Mouse (Mus musculus): ENCODE data around the gene Apobec3. TPM values are rescaled to one million over a fixed set of nuclear protein-coding genes. Genes with fewer than 3 reads are reported as not detected.

Apobec3 gene
- polyA plus RNA-seq, 1 experiment from 2014 or later = 41.7 TPM

GRCm38 (mm10) chr15:79952504-79953231 is 61.2 kb downstream of the Apobec3 start:
- H3K9ac ChIP-seq = no peak overlapping the region
- H3K4me2 ChIP-seq = no peak overlapping the region
- DNase-seq (no peak), ATAC-seq (ENCODE audit: low read depth) (no peak)
- H3K27me3 ChIP-seq = peaks cover 23% of the 10 kb centered on the region; the same call in 1 of the 2 replicates
- no peaks in the 10 kb centered on the region for H3K9me3 ChIP-seq (replicated peaks)
- H3K4me3 ChIP-seq (replicated peaks) = no peak overlapping the region
- WGBS (ENCODE audit: insufficient replicate concordance) = 51% methylated on average over 11 of the region's 11 CpGs
- H3K36me3 ChIP-seq = no peaks in the 10 kb centered on the region
- H3K4me1 ChIP-seq (replicated peaks) = peaks cover 18% of the 10 kb centered on the region
- H3K27ac ChIP-seq = no peak overlapping the region; the same call in 1 of the 2 replicates

DNA sequence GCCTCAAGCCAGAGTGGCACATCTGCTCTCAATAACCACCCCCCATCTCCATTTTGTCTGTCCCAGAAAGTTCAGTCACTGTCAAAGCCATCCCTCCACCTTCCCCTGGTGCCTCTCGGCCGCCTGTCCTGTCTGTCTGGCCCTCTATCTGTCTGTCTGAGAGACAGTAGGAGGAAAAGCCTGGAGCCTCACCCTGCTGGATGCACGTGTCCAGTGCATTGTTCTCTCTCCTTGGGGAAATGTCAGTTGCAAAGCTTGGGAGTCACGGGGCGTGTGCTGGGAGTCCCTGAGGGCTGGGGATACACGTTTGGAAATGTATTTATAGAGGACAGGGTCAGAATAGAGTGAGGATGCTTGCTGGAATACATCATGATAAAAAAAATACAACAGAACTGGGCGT is 62.0 kb downstream of the Apobec3 start:
- no peak for ATAC-seq (ENCODE audit: low read depth)
- no peaks in the 10 kb centered on the region for H3K9me3 ChIP-seq (replicated peaks)
- WGBS (ENCODE audit: insufficient replicate concordance) = 63% methylated on average over 7 of the region's 7 CpGs
- DNase-seq = no peak
- no peaks in the 10 kb centered on the region for H3K36me3 ChIP-seq
- no peak overlapping the region for H3K9ac ChIP-seq
- H3K27me3 ChIP-seq = peaks cover 23% of the 10 kb centered on the region; the same call in 1 of the 2 replicates
- H3K4me2 ChIP-seq = no peak overlapping the region
- H3K4me1 ChIP-seq (replicated peaks) = peaks cover 18% of the 10 kb centered on the region
- H3K4me3 ChIP-seq (replicated peaks) = no peak overlapping the region
- H3K27ac ChIP-seq = no peak overlapping the region

GRCm38 (mm10) chr15:79956559-79956958 is 65.1 kb downstream of the Apobec3 start:
- no peaks in the 10 kb centered on the region for H3K36me3 ChIP-seq
- 0 out of 2 replicates have a peak, but pooled peaks cover 3% of the 10 kb centered on the region for H3K4me1 ChIP-seq (replicated peaks)
- ATAC-seq (ENCODE audit: low read depth) (no peak), DNase-seq (no peak)
- no peak overlapping the region for H3K4me2 ChIP-seq
- peaks cover 10% of the 10 kb centered on the region; the same call in 1 of the 2 replicates for H3K27me3 ChIP-seq
- H3K27ac ChIP-seq = no peak overlapping the region
- H3K4me3 ChIP-seq (replicated peaks) = no peak overlapping the region
- no peaks in the 10 kb centered on the region for H3K9me3 ChIP-seq (replicated peaks)
- 49% methylated on average over 8 of the region's 8 CpGs for WGBS (ENCODE audit: insufficient replicate concordance)
- no peak overlapping the region for H3K9ac ChIP-seq

GRCm38 (mm10) chr15:79958418-79958817 is 67.0 kb downstream of the Apobec3 start:
- ATAC-seq (ENCODE audit: low read depth) (no peak), DNase-seq (no peak)
- Histone ChIP-seq H3K9ac (no peak overlapping the region), H3K27me3 (no peaks in the 10 kb centered on the region), H3K4me2 (no peak overlapping the region), H3K4me1 (replicated peaks) (no peaks in the 10 kb centered on the region), H3K4me3 (replicated peaks) (no peak overlapping the region), H3K36me3 (no peaks in the 10 kb centered on the region), H3K9me3 (replicated peaks) (no peaks in the 10 kb centered on the region), H3K27ac (no peak overlapping the region)
- 17% methylated on average over 3 of the region's 3 CpGs for WGBS (ENCODE audit: insufficient replicate concordance)

DNA sequence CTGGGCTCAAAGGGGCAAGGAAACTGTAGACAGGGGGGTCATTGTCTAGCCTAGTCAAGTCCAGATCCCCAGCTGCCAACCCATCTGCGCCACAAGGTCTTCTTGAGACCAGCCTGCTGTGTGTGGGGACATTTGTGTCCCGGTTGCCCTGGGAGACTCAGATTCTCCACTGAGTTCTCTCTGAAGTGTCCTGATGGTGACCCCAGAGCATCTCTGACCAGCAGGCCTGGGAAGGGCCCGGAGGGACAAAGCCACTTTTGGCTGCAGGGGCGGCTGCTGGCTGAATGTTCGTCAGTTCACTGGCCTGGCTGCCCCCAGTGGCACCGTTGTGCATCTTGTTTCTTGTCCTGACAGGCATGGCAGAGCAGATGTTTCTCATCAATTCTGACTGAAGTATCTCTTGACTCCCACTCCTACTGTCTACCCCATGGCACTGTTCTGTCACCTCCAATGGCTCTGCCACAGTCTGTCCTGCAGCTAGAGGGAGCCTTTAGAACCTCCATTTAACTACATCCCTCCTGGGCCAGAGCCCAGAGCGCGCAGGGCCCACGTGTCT is 70.0 kb downstream of the Apobec3 start:
- H3K4me1 ChIP-seq (replicated peaks) = no peaks in the 10 kb centered on the region
- H3K4me3 ChIP-seq (replicated peaks) = no peak overlapping the region
- no peak for DNase-seq
- ATAC-seq (ENCODE audit: low read depth) = no peak
- WGBS (ENCODE audit: insufficient replicate concordance) = 68% methylated on average over 9 of the region's 9 CpGs
- H3K27me3 ChIP-seq = no peaks in the 10 kb centered on the region
- H3K9ac ChIP-seq = no peak overlapping the region
- no peak overlapping the region for H3K4me2 ChIP-seq
- no peaks in the 10 kb centered on the region for H3K9me3 ChIP-seq (replicated peaks)
- no peak overlapping the region for H3K27ac ChIP-seq
- no peaks in the 10 kb centered on the region for H3K36me3 ChIP-seq

DNA sequence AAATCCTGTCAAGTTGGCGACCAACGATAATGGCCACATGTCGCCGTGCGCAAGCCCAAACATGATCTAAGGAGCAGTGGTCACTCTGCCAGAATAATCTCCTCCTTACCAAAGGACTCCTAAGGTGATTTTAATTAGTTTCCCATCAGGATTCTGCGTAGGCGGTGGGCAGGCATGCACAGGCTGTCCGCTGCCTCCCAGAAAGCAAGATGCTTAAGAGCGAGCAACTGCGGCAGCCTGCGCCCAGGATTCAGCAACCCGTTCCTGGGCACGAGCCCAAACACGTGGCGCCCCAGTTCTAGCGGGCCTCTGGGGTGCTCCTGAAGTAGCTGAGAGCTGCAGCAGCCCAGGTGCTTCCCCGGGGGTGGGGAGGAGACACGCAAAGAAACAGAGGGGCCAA is 71.2 kb downstream of the Apobec3 start:
- no peak for DNase-seq
- 78% methylated on average over 18 of the region's 18 CpGs for WGBS (ENCODE audit: insufficient replicate concordance)

DNA sequence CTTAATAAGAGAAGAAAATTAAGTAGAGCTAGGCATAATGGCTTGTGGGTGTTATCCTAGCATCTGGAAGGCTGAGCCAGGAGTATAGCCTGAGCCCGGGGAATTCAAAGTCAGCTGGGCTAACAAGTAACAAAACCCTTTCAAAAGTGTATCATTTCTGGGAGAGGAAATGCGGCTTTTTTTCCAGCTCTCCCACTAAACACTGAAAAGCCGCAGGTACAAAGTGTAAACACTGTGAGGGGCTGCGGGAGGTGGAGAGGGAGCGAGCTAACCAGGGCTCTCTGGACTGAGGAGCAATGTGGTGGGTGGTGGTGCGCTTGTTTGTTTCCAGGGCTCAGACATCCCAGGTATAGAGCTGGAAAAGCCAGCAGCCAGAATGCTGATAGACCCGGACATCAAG is 72.9 kb downstream of the Apobec3 start:
- no peak overlapping the region for H3K27ac ChIP-seq

More for the DNA sequence above, 71.2 kb downstream of the Apobec3 start:
- Histone ChIP-seq H3K4me3 (replicated peaks) (no peak overlapping the region), H3K27me3 (no peaks in the 10 kb centered on the region), H3K4me1 (replicated peaks) (no peaks in the 10 kb centered on the region), H3K4me2 (no peak overlapping the region), H3K9me3 (replicated peaks) (no peaks in the 10 kb centered on the region), H3K36me3 (no peaks in the 10 kb centered on the region), H3K9ac (no peak overlapping the region), H3K27ac (no peak overlapping the region)
- ATAC-seq (ENCODE audit: low read depth) = no peak

More for the DNA sequence above, 72.9 kb downstream of the Apobec3 start:
- Histone ChIP-seq H3K4me1 (replicated peaks) (no peaks in the 10 kb centered on the region), H3K9ac (no peak overlapping the region), H3K4me3 (replicated peaks) (no peak overlapping the region), H3K36me3 (no peaks in the 10 kb centered on the region), H3K9me3 (replicated peaks) (no peaks in the 10 kb centered on the region), H3K27me3 (no peaks in the 10 kb centered on the region), H3K4me2 (no peak overlapping the region)
- DNase-seq (no peak), ATAC-seq (ENCODE audit: low read depth) (no peak)
- WGBS (ENCODE audit: insufficient replicate concordance) = 63% methylated on average over 7 of the region's 7 CpGs

Other genes starting within 250 kb of the Apobec3 start
- gene Fam227a, start 232.7 kb upstream of the Apobec3 start, polyA plus RNA-seq (2015; fragmentation: Nextera tagmentation; extraction: Ambion mirVana) = 0.12 and 0.39 TPM in 2 replicates
- gene Cby1, start 232.5 kb upstream of the Apobec3 start, polyA plus RNA-seq (2015; fragmentation: Nextera tagmentation; extraction: Ambion mirVana) = 18.6 and 19.3 TPM in 2 replicates
- gene Tomm22, start 220.8 kb upstream of the Apobec3 start, polyA plus RNA-seq (2015; fragmentation: Nextera tagmentation; extraction: Ambion mirVana) = 199 and 225 TPM in 2 replicates
- gene Josd1, start 203.7 kb upstream of the Apobec3 start, polyA plus RNA-seq (2015; fragmentation: Nextera tagmentation; extraction: Ambion mirVana) = 20.0 and 21.6 TPM in 2 replicates
- 32.6 and 36.9 TPM in 2 replicates for gene Gtpbp1, start 200.8 kb upstream of the Apobec3 start, polyA plus RNA-seq (2015; fragmentation: Nextera tagmentation; extraction: Ambion mirVana)
- gene Sun2, start 149.1 kb upstream of the Apobec3 start, polyA plus RNA-seq (2015; fragmentation: Nextera tagmentation; extraction: Ambion mirVana) = 1.3 and 1.5 TPM in 2 replicates
- 9.1 and 10.5 TPM in 2 replicates for gene Dnal4, start 113.8 kb upstream of the Apobec3 start, polyA plus RNA-seq (2015; fragmentation: Nextera tagmentation; extraction: Ambion mirVana)
- gene Nptxr, start 86.9 kb upstream of the Apobec3 start, polyA plus RNA-seq (2015; fragmentation: Nextera tagmentation; extraction: Ambion mirVana) = 0.12 and 0.13 TPM in 2 replicates
- gene Npcd, start 57.4 kb upstream of the Apobec3 start, polyA plus RNA-seq (2015; fragmentation: Nextera tagmentation; extraction: Ambion mirVana) = not detected in 2 replicates
- gene Cbx6, start 57.0 kb upstream of the Apobec3 start, polyA plus RNA-seq (2015; fragmentation: Nextera tagmentation; extraction: Ambion mirVana) = 9.7 and 10.2 TPM in 2 replicates
- 0.89 and 1.4 TPM in 2 replicates for gene Cbx7, start 79.5 kb downstream of the Apobec3 start, polyA plus RNA-seq (2015; fragmentation: Nextera tagmentation; extraction: Ambion mirVana)
- gene Pdgfb, start 123.3 kb downstream of the Apobec3 start, polyA plus RNA-seq (2015; fragmentation: Nextera tagmentation; extraction: Ambion mirVana) = 0.63 and 0.76 TPM in 2 replicates
- gene Syngr1, start 199.7 kb downstream of the Apobec3 start, polyA plus RNA-seq (2015; fragmentation: Nextera tagmentation; extraction: Ambion mirVana) = 16.0 and 20.5 TPM in 2 replicates
- 807 and 835 TPM in 2 replicates for gene Rpl3, start 200.2 kb downstream of the Apobec3 start, polyA plus RNA-seq (2015; fragmentation: Nextera tagmentation; extraction: Ambion mirVana)
- 12.5 and 12.9 TPM in 2 replicates for gene Tab1, start 241.5 kb downstream of the Apobec3 start, polyA plus RNA-seq (2015; fragmentation: Nextera tagmentation; extraction: Ambion mirVana)